Mouse (Mus musculus) lung, embryonic 16.5 days (tissue): Measurements from ENCODE around the gene Pmis2. TPM values are rescaled to one million over a fixed set of nuclear protein-coding genes. Genes with fewer than 3 reads are reported as not detected.
A peak's percentile ranks its signal among the peaks of the same experiment; 100 is the strongest.

Experiments
- ATAC-seq: fragments of 200-750 bp; cut with Nextera tagmentation; 2 replicates; pipeline ENCODE4 v1.8.0; 2017; ENCODE audit warnings: low read depth, mild to moderate bottlenecking, moderate library complexity
- H3K27ac ChIP-seq: fragments of 300-500 bp; sonication (generic); 2 replicates; pipeline ENCODE4 v1.5.1; 2014; ENCODE audit warnings: mild to moderate bottlenecking, control low read depth, low read length
- H3K27me3 ChIP-seq: fragments of 300-500 bp; sonication (generic); 2 replicates; pipeline ENCODE4 v1.6.1; 2014; ENCODE audit warnings: low read depth, low read length, mixed read lengths; ENCODE audit not compliant: control insufficient read depth, insufficient read depth
- H3K36me3 ChIP-seq: fragments of 300-500 bp; sonication (generic); 2 replicates; pipeline ENCODE4 v1.6.1; 2014; ENCODE audit warnings: low read length; ENCODE audit not compliant: control insufficient read depth, insufficient read depth
- H3K4me1 ChIP-seq: fragments of 300-500 bp; sonication (generic); replicated peaks from 2 replicates; pipeline ENCODE4 v1.6.1; 2014; ENCODE audit warnings: low read length, mixed read lengths; ENCODE audit not compliant: control insufficient read depth, insufficient read depth
- H3K4me2 ChIP-seq: fragments of 300-500 bp; sonication (generic); 2 replicates; pipeline ENCODE4 v1.6.1; 2014; ENCODE audit warnings: low read depth, low read length, control low read depth
- H3K4me3 ChIP-seq: fragments of 300-500 bp; sonication (generic); 2 replicates; pipeline ENCODE4 v1.5.1; 2014; ENCODE audit warnings: mild to moderate bottlenecking, low read length, control low read depth
- H3K9ac ChIP-seq: fragments of 300-500 bp; sonication (generic); 2 replicates; pipeline ENCODE4 v1.6.1; 2014; ENCODE audit warnings: low read length, control low read depth
- H3K9me3 ChIP-seq: fragments of 300-500 bp; sonication (generic); 2 replicates; pipeline ENCODE4 v1.6.1; 2016; ENCODE audit warnings: low read length; ENCODE audit not compliant: control insufficient read depth
- WGBS: fragments of 180-500 bp; shearing (Covaris S2); extraction: QIAGEN DNeasy Blood & Tissue Kit; methylation state at CpG from one replicate; pipeline ENCODE4 v1.1.7; 2014; 5-methylcytosine and 5-hydroxymethylcytosine counted together
- polyA plus RNA-seq: library from polyadenylated mRNA; unstranded; fragments of >200 nt; fragmentation: Nextera tagmentation; extraction: Ambion mirVana; gene quantifications from 2 replicates; pipeline ENCODE4 v1.2.1, GENCODE M21; 2015

The Pmis2 gene
- polyA plus RNA-seq, 1 experiment from 2014 or later, result not detected

- 8% methylated on average over 4 of the region's 4 CpGs for WGBS
- Histone ChIP-seq H3K4me3 (no peak overlapping the region), H3K9ac (no peak overlapping the region)
Observed at GRCm38 (mm10) chr7:30639083-30639482, 32.3 kb downstream of the Pmis2 start.

DNA sequence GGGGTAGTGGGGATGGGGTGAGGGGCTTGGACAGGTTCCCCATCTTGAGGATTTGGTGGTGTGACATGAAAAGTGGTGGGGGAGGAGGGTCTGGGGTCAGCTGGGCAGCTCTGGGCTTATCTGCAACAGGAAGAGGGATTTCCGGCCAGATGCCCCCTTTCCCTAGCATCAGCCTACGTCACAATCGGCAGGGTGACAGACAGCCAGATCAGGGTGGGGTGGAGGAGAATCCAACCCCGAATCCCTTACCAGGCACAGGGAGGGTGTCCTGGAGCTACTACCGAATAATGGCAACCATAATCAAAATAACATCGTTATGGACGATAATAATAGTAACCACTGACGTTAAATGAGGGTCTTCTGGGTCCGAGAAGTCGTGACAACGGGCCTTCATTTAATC lies 35.0 kb downstream of the Pmis2 start:
- peaks cover 8% of the 10 kb centered on the region for H3K36me3 ChIP-seq
- H3K27ac ChIP-seq, result no peak overlapping the region
- H3K4me3 ChIP-seq, result no peak overlapping the region
- H3K4me1 ChIP-seq, result no peaks in the 10 kb centered on the region; the same call in 1 of the 2 replicates
- no peaks in the 10 kb centered on the region for H3K9me3 ChIP-seq
- H3K4me2 ChIP-seq, result no peak overlapping the region
- H3K9ac ChIP-seq, result no peak overlapping the region
- H3K27me3 ChIP-seq, result peaks cover 46% of the 10 kb centered on the region
- WGBS, result 23% methylated on average over 11 of the region's 11 CpGs
- no peak for ATAC-seq

More at GRCm38 (mm10) chr7:30639083-30639482, 32.3 kb downstream of the Pmis2 start:
- no peaks in the 10 kb centered on the region for H3K9me3 ChIP-seq
- no peak for ATAC-seq
- no peaks in the 10 kb centered on the region; the same call in 1 of the 2 replicates for H3K4me1 ChIP-seq
- H3K4me2 ChIP-seq, result no peak overlapping the region
- no peak overlapping the region for H3K27ac ChIP-seq
- peaks cover 27% of the 10 kb centered on the region for H3K27me3 ChIP-seq
- peaks cover 25% of the 10 kb centered on the region for H3K36me3 ChIP-seq

GRCm38 (mm10) chr7:30635752-30636151 lies 35.7 kb downstream of the Pmis2 start, which contains the start of gene Etv2:
TSS of gene Etv2 (minus strand) at chr7:30635852.
- no peak for ATAC-seq
- no peak within 1 kb of the TSS for H3K9ac ChIP-seq
- H3K27me3 ChIP-seq, result peaks cover 48% of the 10 kb centered on the region
- no peak within 1 kb of the TSS for H3K27ac ChIP-seq
- H3K36me3 ChIP-seq, result peaks cover 4% of the 10 kb centered on the region; the same call in 1 of the 2 replicates
- no peaks in the 10 kb centered on the region; the same call in 1 of the 2 replicates for H3K4me1 ChIP-seq
- H3K4me3 ChIP-seq, result peak within 1 kb of the TSS; percentile 9; the same call in 1 of the 2 replicates
- 1% methylated on average over 5 of the region's 5 CpGs for WGBS
- no peaks in the 10 kb centered on the region for H3K9me3 ChIP-seq
- peak within 1 kb of the TSS; percentile 26 for H3K4me2 ChIP-seq

GRCm38 (mm10) chr7:30634621-30635020 lies 36.8 kb downstream of the Pmis2 start:
- Histone ChIP-seq H3K4me1 (no peaks in the 10 kb centered on the region; the same call in 1 of the 2 replicates), H3K27me3 (peaks cover 48% of the 10 kb centered on the region), H3K36me3 (no peaks in the 10 kb centered on the region), H3K9ac (no peak overlapping the region), H3K4me2 (peak overlapping the region; percentile 26), H3K4me3 (peak overlapping the region; percentile 9; the same call in 1 of the 2 replicates), H3K27ac (no peak overlapping the region), H3K9me3 (no peaks in the 10 kb centered on the region)
- peak; percentile 70 for ATAC-seq
- WGBS, result under 1% methylated on average over 20 of the region's 20 CpGs

- Histone ChIP-seq H3K4me1 (no peaks in the 10 kb centered on the region; the same call in 1 of the 2 replicates), H3K4me2 (no peak overlapping the region), H3K9ac (no peak overlapping the region), H3K9me3 (no peaks in the 10 kb centered on the region), H3K36me3 (no peaks in the 10 kb centered on the region), H3K27me3 (peaks cover 48% of the 10 kb centered on the region), H3K4me3 (peak overlapping the region; percentile 3; the same call in 1 of the 2 replicates), H3K27ac (no peak overlapping the region)
- no peak for ATAC-seq
- WGBS, result 3% methylated on average over 26 of the region's 27 CpGs
Observed at GRCm38 (mm10) chr7:30633762-30634412, 37.5 kb downstream of the Pmis2 start.

GRCm38 (mm10) chr7:30629013-30629412 lies 42.4 kb downstream of the Pmis2 start:
- H3K4me1 ChIP-seq, result peaks cover 9% of the 10 kb centered on the region
- no peak overlapping the region for H3K27ac ChIP-seq
- no peaks in the 10 kb centered on the region for H3K9me3 ChIP-seq
- peaks cover 20% of the 10 kb centered on the region for H3K27me3 ChIP-seq
- H3K36me3 ChIP-seq, result peaks cover 3% of the 10 kb centered on the region; the same call in 1 of the 2 replicates
- H3K4me2 ChIP-seq, result no peak overlapping the region
- H3K9ac ChIP-seq, result no peak overlapping the region
- ATAC-seq, result no peak
- H3K4me3 ChIP-seq, result no peak overlapping the region

- peaks cover 25% of the 10 kb centered on the region for H3K36me3 ChIP-seq
- H3K4me3 ChIP-seq, result no peak overlapping the region
- H3K4me2 ChIP-seq, result peak overlapping the region; percentile 62; the same call in 1 of the 2 replicates
- H3K27ac ChIP-seq, result no peak overlapping the region
- H3K9ac ChIP-seq, result no peak overlapping the region
- no peak for ATAC-seq
- no peaks in the 10 kb centered on the region for H3K9me3 ChIP-seq
- 79% methylated on average over 5 of the region's 5 CpGs for WGBS
- H3K4me1 ChIP-seq, result peaks cover 9% of the 10 kb centered on the region
- peaks cover 2% of the 10 kb centered on the region; the same call in 1 of the 2 replicates for H3K27me3 ChIP-seq
Observed at GRCm38 (mm10) chr7:30626647-30627046, 44.8 kb downstream of the Pmis2 start.

- 1% methylated on average over 44 of the region's 44 CpGs for WGBS
- no peaks in the 10 kb centered on the region for H3K9me3 ChIP-seq
- H3K27ac ChIP-seq, result 0 out of 2 replicates have a peak within 1 kb of the TSS, but pooled peaks have one; percentile 20
- H3K27me3 ChIP-seq, result no peaks in the 10 kb centered on the region
- peaks cover 25% of the 10 kb centered on the region for H3K36me3 ChIP-seq
- peak; percentile 96 for ATAC-seq
- H3K4me3 ChIP-seq, result peak within 1 kb of the TSS; percentile 79
- peaks cover 9% of the 10 kb centered on the region for H3K4me1 ChIP-seq
- peak within 1 kb of the TSS; percentile 85 for H3K9ac ChIP-seq
- peak within 1 kb of the TSS; percentile 86 for H3K4me2 ChIP-seq
Observed at GRCm38 (mm10) chr7:30625530-30626384, 45.6 kb downstream of the Pmis2 start, which contains the start of gene Cox6b1. TSS of gene Cox6b1 (minus strand) at chr7:30626151.
